16 mouse cellular contexts compared by ENCODE assay signal in genomic region chr11:117923279-117923678, GRCm38 (mm10). TPM values are rescaled to one million over a fixed set of nuclear protein-coding genes. Genes with fewer than 3 reads are reported as not detected.
DNase-seq lines count a peak whose midpoint lies in the region; ATAC-seq and TF ChIP-seq lines count a peak whose summit lies in the region.
"Had no signal": no experiment of that assay in that cellular context is flagged by ENCODE, and none has a peak within 500 bp of the region (broad histone marks: within the 10 kb centered on the region; RNA-seq: fewer than 3 reads in every experiment).

No protein-coding gene starts in this region.

- H3K27me3 ChIP-seq in heart, embryonic 12.5 days (replicated peaks), result peaks cover 4% of the 10 kb centered on the region; the same call in 1 of the 2 replicates
- H3K27me3 ChIP-seq in limb, embryonic 14.5 days (ENCODE audit: control insufficient read depth, insufficient read depth, low read length), result no peaks in the 10 kb centered on the region
- no peaks in the 10 kb centered on the region for H3K27me3 ChIP-seq in limb, embryonic 10.5 days (ENCODE audit: low read depth, poor library complexity, severe bottlenecking)
- H3K27me3 ChIP-seq: forebrain, embryonic 15.5 days; limb, embryonic 13.5 days; lung, embryonic 15.5 days had no signal

- ATAC-seq in heart, embryonic 12.5 days (ENCODE audit: insufficient number of reproducible peaks, low FRiP score), result no peak
- ATAC-seq in limb, embryonic 14.5 days (ENCODE audit: low FRiP score, low read depth), result peak; percentile 44; the same call in 1 of the 2 replicates
- ATAC-seq: forebrain, embryonic 15.5 days; intestine, embryonic 16.5 days had no signal

- H3K9ac ChIP-seq in heart, embryonic 12.5 days, result no peak overlapping the region
- H3K9ac ChIP-seq in limb, embryonic 14.5 days (ENCODE audit: low read depth, low read length, severe bottlenecking), result no peak overlapping the region
- H3K9ac ChIP-seq: forebrain, embryonic 15.5 days; limb, embryonic 13.5 days; lung, embryonic 15.5 days had no signal

- H3K4me1 ChIP-seq in heart, embryonic 12.5 days (replicated peaks), result no peaks in the 10 kb centered on the region
- H3K4me1 ChIP-seq in limb, embryonic 14.5 days (ENCODE audit: control insufficient read depth, insufficient read depth, low read length), result no peaks in the 10 kb centered on the region; the same call in 1 of the 2 replicates
- peaks cover 18% of the 10 kb centered on the region for H3K4me1 ChIP-seq in limb, embryonic 10.5 days
- H3K4me1 ChIP-seq: forebrain, embryonic 15.5 days; lung, embryonic 15.5 days had no signal

- no peaks in the 10 kb centered on the region for H3K36me3 ChIP-seq in heart, embryonic 12.5 days
- H3K36me3 ChIP-seq in limb, embryonic 14.5 days (ENCODE audit: control insufficient read depth, insufficient read depth, low read length), result no peaks in the 10 kb centered on the region
- no peaks in the 10 kb centered on the region for H3K36me3 ChIP-seq in limb, embryonic 10.5 days
- H3K36me3 ChIP-seq: forebrain, embryonic 15.5 days; limb, embryonic 13.5 days; lung, embryonic 15.5 days had no signal

- H3K27ac ChIP-seq in heart, embryonic 12.5 days (ENCODE audit: poor library complexity, severe bottlenecking), result no peak overlapping the region
- no peak overlapping the region for H3K27ac ChIP-seq in limb, embryonic 14.5 days (replicated peaks; ENCODE audit: low read depth, low read length)
- H3K27ac ChIP-seq in limb, embryonic 10.5 days, result no peak overlapping the region
- H3K27ac ChIP-seq: forebrain, embryonic 15.5 days; limb, embryonic 13.5 days; lung, embryonic 15.5 days had no signal

- H3K9me3 ChIP-seq in heart, embryonic 12.5 days (replicated peaks), result no peaks in the 10 kb centered on the region
- no peaks in the 10 kb centered on the region for H3K9me3 ChIP-seq in limb, embryonic 14.5 days (ENCODE audit: control insufficient read depth, low read length)
- no peaks in the 10 kb centered on the region for H3K9me3 ChIP-seq in limb, embryonic 10.5 days (replicated peaks)
- H3K9me3 ChIP-seq: forebrain, embryonic 15.5 days; limb, embryonic 13.5 days; lung, embryonic 15.5 days had no signal

- 82% methylated on average over 11 of the region's 11 CpGs for WGBS in heart, embryonic 12.5 days
- 86% methylated on average over 11 of the region's 11 CpGs for WGBS in limb, embryonic 14.5 days
- WGBS in limb, embryonic 10.5 days, result 87% methylated on average over 11 of the region's 11 CpGs

- peak; percentile 52 for DNase-seq in heart, postnatal 4 days
- peak; percentile 14 for DNase-seq in limb, embryonic 14.5 days (ENCODE audit: low spot score)
- DNase-seq in limb, embryonic 10.5 days (ENCODE audit: low spot score), result no peak
- DNase-seq in Muller cell, postnatal 12 days (ENCODE audit: inconsistent ontology term), result peak; percentile 79
- peak; percentile 42 to 67 for DNase-seq in gastrocnemius, postnatal 4 days (ENCODE audit: low spot score in 2 of 2)
- no peak for DNase-seq in adrenal gland, postnatal 14 days
- no peak for DNase-seq in frontal cortex, postnatal 14 days (ENCODE audit: low spot score in 2 of 2)
- DNase-seq: adrenal gland, postnatal 10 days; cerebellum, adult 2 months; heart, postnatal 36 days; thymus, adult 18-20 months had no signal

- H3K4me2 ChIP-seq in heart, embryonic 12.5 days, result no peak overlapping the region
- no peak overlapping the region for H3K4me2 ChIP-seq in limb, embryonic 14.5 days (replicated peaks; ENCODE audit: low read depth, low read length, severe bottlenecking)
- H3K4me2 ChIP-seq: forebrain, embryonic 15.5 days; limb, embryonic 13.5 days; lung, embryonic 15.5 days had no signal

- TF ChIP-seq POLR2A in limb, embryonic 14.5 days (IDR thresholded peaks at IDR 0.05; ENCODE audit: borderline replicate concordance, extremely low read depth, insufficient read depth, insufficient read length), result no peak

- no peak overlapping the region for H3K4me3 ChIP-seq in heart, embryonic 12.5 days
- no peak overlapping the region for H3K4me3 ChIP-seq in limb, embryonic 14.5 days (replicated peaks; ENCODE audit: low read length)
- no peak overlapping the region for H3K4me3 ChIP-seq in limb, embryonic 10.5 days
- H3K4me3 ChIP-seq: forebrain, embryonic 15.5 days; limb, embryonic 13.5 days; lung, embryonic 15.5 days had no signal

RNA-seq across cellular contexts. Expression of gene Socs3, which starts 46.6 kb away (rescaled TPM):
- total RNA-seq in heart, postnatal 4 days (2021), result 1 to 10 TPM; 5.5 TPM
- 7.1 and 8.0 TPM in 2 replicates for polyA plus RNA-seq in heart, embryonic 12.5 days (2016; fragmentation: Nextera tagmentation; extraction: Ambion mirVana)
- 18.4 and 21.3 TPM in 2 replicates for polyA plus RNA-seq in limb, embryonic 14.5 days (2012; rRNA removed)
- 6.4 and 8.6 TPM in 2 replicates for polyA plus RNA-seq in limb, embryonic 14.5 days (2014; fragmentation: Nextera tagmentation; extraction: Ambion mirVana)
- polyA plus RNA-seq in limb, embryonic 10.5 days (2016; fragmentation: Nextera tagmentation; extraction: Ambion mirVana), result 11.2 and 13.2 TPM in 2 replicates
- total RNA-seq in gastrocnemius, postnatal 4 days (2021), result 10 to 100 TPM; 14.0 to 14.8 TPM
- 4.8 and 6.5 TPM in 2 replicates for total RNA-seq in adrenal gland, postnatal 14 days (2021)

RNA-seq across cellular contexts. Expression of gene Tha1, which starts 50.0 kb away (rescaled TPM):
- 1 to 10 TPM; 3.3 to 4.0 TPM for total RNA-seq in heart, postnatal 4 days (2021)
- 3.7 and 4.9 TPM in 2 replicates for polyA plus RNA-seq in heart, embryonic 12.5 days (2016; fragmentation: Nextera tagmentation; extraction: Ambion mirVana)
- 6.5 and 6.9 TPM in 2 replicates for polyA plus RNA-seq in limb, embryonic 14.5 days (2012; rRNA removed)
- polyA plus RNA-seq in limb, embryonic 14.5 days (2014; fragmentation: Nextera tagmentation; extraction: Ambion mirVana), result 3.4 and 4.1 TPM in 2 replicates
- polyA plus RNA-seq in limb, embryonic 10.5 days (2016; fragmentation: Nextera tagmentation; extraction: Ambion mirVana), result 2.4 and 3.3 TPM in 2 replicates
- 1 to 10 TPM; 4.5 to 5.2 TPM for total RNA-seq in gastrocnemius, postnatal 4 days (2021)
- total RNA-seq in adrenal gland, postnatal 14 days (2021), result 11.5 and 12.3 TPM in 2 replicates

Comparison
In these comparisons a context has a peak if more than half of its experiments do, and no peak if none do; other contexts are left out.
1. DNase-seq: peak in heart, postnatal 4 days (single experiment), limb, embryonic 14.5 days (single experiment), Muller cell, postnatal 12 days (single experiment) and gastrocnemius, postnatal 4 days (2 of 2); none in limb, embryonic 10.5 days (single experiment), adrenal gland, postnatal 14 days (single experiment) and frontal cortex, postnatal 14 days (0 of 2).